Mouse (Mus musculus): ENCODE data around the gene Nfkbid.

Nfkbid gene

DNA sequence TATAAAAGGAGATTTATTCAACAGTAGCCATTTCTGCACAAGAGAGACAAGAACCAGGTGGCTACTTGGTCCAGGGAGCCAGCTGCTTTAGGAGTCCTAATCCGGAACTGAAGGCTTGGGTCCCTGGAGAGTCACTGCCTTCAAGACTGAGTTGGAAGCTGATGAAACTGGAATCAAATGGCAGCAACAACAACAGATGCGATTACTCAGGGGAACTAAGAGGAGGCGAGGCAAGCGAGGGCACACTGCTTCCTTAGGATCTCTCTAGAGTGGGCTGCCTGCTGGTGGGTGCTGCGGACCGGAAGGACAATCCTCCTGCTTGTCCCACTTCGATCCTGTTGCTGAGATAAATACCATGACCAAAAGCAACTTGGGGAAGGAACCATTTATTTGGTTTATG is 21.9 kb upstream of the Nfkbid start:
- 0 out of 2 replicates have a peak, but pooled peaks cover 7% of the 10 kb centered on the region for H3K4me1 ChIP-seq (replicated peaks; ENCODE audit: low read depth, low read length)
- no peak for TF ChIP-seq NANOG (IDR thresholded peaks at IDR 0.05; ENCODE audit: borderline replicate concordance, low read length)
- no peak overlapping the region for H3K4me3 ChIP-seq (replicated peaks; ENCODE audit: low read length)
- H3K27me3 ChIP-seq (ENCODE audit: insufficient read depth, low read length), result no peaks in the 10 kb centered on the region
- no peaks in the 10 kb centered on the region for H3K36me3 ChIP-seq (ENCODE audit: insufficient read depth, low read length)
- no peaks in the 10 kb centered on the region for H3K9me3 ChIP-seq (ENCODE audit: low read length)

GRCm38 (mm10) chr7:30402343-30402742 is 19.2 kb upstream of the Nfkbid start:
- Histone ChIP-seq H3K4me1 (replicated peaks; ENCODE audit: low read depth, low read length) (peaks cover 4% of the 10 kb centered on the region; the same call in 1 of the 2 replicates), H3K36me3 (ENCODE audit: insufficient read depth, low read length) (no peaks in the 10 kb centered on the region), H3K9me3 (ENCODE audit: low read length) (no peaks in the 10 kb centered on the region), H3K4me3 (replicated peaks; ENCODE audit: low read length) (no peak overlapping the region), H3K27me3 (ENCODE audit: insufficient read depth, low read length) (no peaks in the 10 kb centered on the region)
- TF ChIP-seq NANOG (IDR thresholded peaks at IDR 0.05; ENCODE audit: borderline replicate concordance, low read length) (no peak), CTCF (conservative IDR thresholded peaks at IDR 0.05; ENCODE audit: low read length) (no peak), POU5F1 (IDR thresholded peaks at IDR 0.05; ENCODE audit: borderline replicate concordance, low read length) (no peak)

- no peak overlapping the region for H3K4me3 ChIP-seq (replicated peaks; ENCODE audit: low read length)
- H3K36me3 ChIP-seq (ENCODE audit: insufficient read depth, low read length), result no peaks in the 10 kb centered on the region
- peaks cover 1% of the 10 kb centered on the region; the same call in 1 of the 2 replicates for H3K27me3 ChIP-seq (ENCODE audit: insufficient read depth, low read length)
- peaks cover 24% of the 10 kb centered on the region for H3K4me1 ChIP-seq (replicated peaks; ENCODE audit: low read depth, low read length)
- peaks cover 5% of the 10 kb centered on the region for H3K9me3 ChIP-seq (ENCODE audit: low read length)
- TF ChIP-seq NANOG (IDR thresholded peaks at IDR 0.05; ENCODE audit: borderline replicate concordance, low read length) (no peak), POU5F1 (IDR thresholded peaks at IDR 0.05; ENCODE audit: borderline replicate concordance, low read length) (no peak), CTCF (conservative IDR thresholded peaks at IDR 0.05; ENCODE audit: low read length) (no peak)
Measured at GRCm38 (mm10) chr7:30408639-30409038, 12.9 kb upstream of the Nfkbid start.

GRCm38 (mm10) chr7:30409789-30410188 is 11.7 kb upstream of the Nfkbid start:
- Histone ChIP-seq H3K4me3 (replicated peaks; ENCODE audit: low read length) (no peak overlapping the region), H3K9me3 (ENCODE audit: low read length) (peaks cover 5% of the 10 kb centered on the region), H3K27me3 (ENCODE audit: insufficient read depth, low read length) (peaks cover 3% of the 10 kb centered on the region; the same call in 1 of the 2 replicates), H3K4me1 (replicated peaks; ENCODE audit: low read depth, low read length) (peaks cover 22% of the 10 kb centered on the region), H3K36me3 (ENCODE audit: insufficient read depth, low read length) (no peaks in the 10 kb centered on the region)
- TF ChIP-seq POU5F1 (IDR thresholded peaks at IDR 0.05; ENCODE audit: borderline replicate concordance, low read length), result no peak
- no peak for TF ChIP-seq NANOG (IDR thresholded peaks at IDR 0.05; ENCODE audit: borderline replicate concordance, low read length)
- TF ChIP-seq CTCF (conservative IDR thresholded peaks at IDR 0.05; ENCODE audit: low read length), result no peak

GRCm38 (mm10) chr7:30411023-30411422 is 10.5 kb upstream of the Nfkbid start:
- Histone ChIP-seq H3K9me3 (ENCODE audit: low read length) (peaks cover 8% of the 10 kb centered on the region), H3K4me3 (replicated peaks; ENCODE audit: low read length) (no peak overlapping the region), H3K4me1 (replicated peaks; ENCODE audit: low read depth, low read length) (peaks cover 22% of the 10 kb centered on the region), H3K27me3 (ENCODE audit: insufficient read depth, low read length) (peaks cover 3% of the 10 kb centered on the region; the same call in 1 of the 2 replicates), H3K36me3 (ENCODE audit: insufficient read depth, low read length) (no peaks in the 10 kb centered on the region)
- TF ChIP-seq POU5F1 (IDR thresholded peaks at IDR 0.05; ENCODE audit: borderline replicate concordance, low read length), result no peak
- no peak for TF ChIP-seq NANOG (IDR thresholded peaks at IDR 0.05; ENCODE audit: borderline replicate concordance, low read length)
- no peak for TF ChIP-seq CTCF (conservative IDR thresholded peaks at IDR 0.05; ENCODE audit: low read length)

GRCm38 (mm10) chr7:30412735-30413147 is 8.8 kb upstream of the Nfkbid start:
- Histone ChIP-seq H3K27me3 (ENCODE audit: insufficient read depth, low read length) (peaks cover 3% of the 10 kb centered on the region; the same call in 1 of the 2 replicates), H3K36me3 (ENCODE audit: insufficient read depth, low read length) (no peaks in the 10 kb centered on the region), H3K4me3 (replicated peaks; ENCODE audit: low read length) (no peak overlapping the region), H3K9me3 (ENCODE audit: low read length) (peaks cover 8% of the 10 kb centered on the region), H3K4me1 (replicated peaks; ENCODE audit: low read depth, low read length) (peaks cover 25% of the 10 kb centered on the region)
- TF ChIP-seq CTCF (conservative IDR thresholded peaks at IDR 0.05; ENCODE audit: low read length) (no peak), NANOG (IDR thresholded peaks at IDR 0.05; ENCODE audit: borderline replicate concordance, low read length) (no peak), POU5F1 (IDR thresholded peaks at IDR 0.05; ENCODE audit: borderline replicate concordance, low read length) (no peak)

DNA sequence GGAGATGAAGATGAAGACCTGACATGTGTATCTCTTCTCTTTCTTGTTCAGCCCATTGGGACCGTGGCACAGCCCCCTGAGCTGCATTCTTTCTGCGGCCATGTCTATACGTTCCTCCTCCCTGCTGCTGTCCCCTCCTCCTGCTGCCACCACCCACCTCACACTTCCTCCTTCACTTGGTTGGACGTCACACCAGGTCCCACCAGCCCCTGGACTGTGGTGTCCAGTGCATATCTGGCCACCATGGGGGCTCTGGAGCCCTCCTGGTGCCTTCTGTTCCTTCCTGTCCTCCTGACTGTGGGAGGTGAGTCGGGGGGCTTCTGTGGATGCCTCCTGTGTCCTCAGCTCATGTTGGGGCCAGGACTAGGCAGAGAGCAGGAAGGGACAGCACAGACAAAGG is 7.9 kb upstream of the Nfkbid start, which contains the start of gene Tyrobp:
Tyrobp (plus strand) TSS at position 165 of the 400 bp plus-strand sequence.
- no peak within 1 kb of the TSS for H3K4me3 ChIP-seq (replicated peaks; ENCODE audit: low read length)
- peaks cover 31% of the 10 kb centered on the region for H3K4me1 ChIP-seq (replicated peaks; ENCODE audit: low read depth, low read length)
- TF ChIP-seq NANOG (IDR thresholded peaks at IDR 0.05; ENCODE audit: borderline replicate concordance, low read length) (no peak), CTCF (conservative IDR thresholded peaks at IDR 0.05; ENCODE audit: low read length) (no peak), POU5F1 (IDR thresholded peaks at IDR 0.05; ENCODE audit: borderline replicate concordance, low read length) (no peak)
- peaks cover 3% of the 10 kb centered on the region; the same call in 1 of the 2 replicates for H3K27me3 ChIP-seq (ENCODE audit: insufficient read depth, low read length)
- no peaks in the 10 kb centered on the region for H3K36me3 ChIP-seq (ENCODE audit: insufficient read depth, low read length)
- H3K9me3 ChIP-seq (ENCODE audit: low read length), result peaks cover 8% of the 10 kb centered on the region

DNA sequence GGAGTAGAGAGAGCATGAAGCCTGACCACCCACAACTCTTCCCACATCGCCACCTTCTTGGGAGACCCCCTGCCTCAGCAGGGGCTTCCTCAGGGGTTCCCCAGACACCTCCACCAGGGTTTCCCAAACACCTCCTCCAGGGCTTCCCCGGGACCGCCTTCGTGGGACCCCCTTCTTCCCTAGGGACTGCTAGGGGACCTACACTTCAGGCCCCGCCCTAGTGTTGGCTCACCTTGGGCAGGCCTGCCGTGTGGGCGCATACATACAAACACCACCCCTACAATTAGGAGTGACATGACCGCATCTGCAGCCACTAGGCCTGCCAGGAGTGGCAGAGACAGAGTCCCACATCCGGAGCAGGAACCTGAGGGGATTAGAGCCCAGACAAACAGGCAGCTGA is 3.7 kb upstream of the Nfkbid start:
- no peaks in the 10 kb centered on the region for H3K36me3 ChIP-seq (ENCODE audit: insufficient read depth, low read length)

More for the DNA sequence above, 3.7 kb upstream of the Nfkbid start:
- Histone ChIP-seq H3K4me3 (replicated peaks; ENCODE audit: low read length) (peak overlapping the region; percentile 65), H3K27me3 (ENCODE audit: insufficient read depth, low read length) (peaks cover 3% of the 10 kb centered on the region; the same call in 1 of the 2 replicates), H3K9me3 (ENCODE audit: low read length) (peaks cover 8% of the 10 kb centered on the region; the same call in 1 of the 2 replicates), H3K4me1 (replicated peaks; ENCODE audit: low read depth, low read length) (peaks cover 44% of the 10 kb centered on the region)
- TF ChIP-seq CTCF (conservative IDR thresholded peaks at IDR 0.05; ENCODE audit: low read length), result no peak
- no peak for TF ChIP-seq POU5F1 (IDR thresholded peaks at IDR 0.05; ENCODE audit: borderline replicate concordance, low read length)
- TF ChIP-seq NANOG (IDR thresholded peaks at IDR 0.05; ENCODE audit: borderline replicate concordance, low read length), result no peak

All from E14TG2a.4 (cell line).